Mouse (Mus musculus): ENCODE data around the gene Pnrc2.

Pnrc2 gene

DNA sequence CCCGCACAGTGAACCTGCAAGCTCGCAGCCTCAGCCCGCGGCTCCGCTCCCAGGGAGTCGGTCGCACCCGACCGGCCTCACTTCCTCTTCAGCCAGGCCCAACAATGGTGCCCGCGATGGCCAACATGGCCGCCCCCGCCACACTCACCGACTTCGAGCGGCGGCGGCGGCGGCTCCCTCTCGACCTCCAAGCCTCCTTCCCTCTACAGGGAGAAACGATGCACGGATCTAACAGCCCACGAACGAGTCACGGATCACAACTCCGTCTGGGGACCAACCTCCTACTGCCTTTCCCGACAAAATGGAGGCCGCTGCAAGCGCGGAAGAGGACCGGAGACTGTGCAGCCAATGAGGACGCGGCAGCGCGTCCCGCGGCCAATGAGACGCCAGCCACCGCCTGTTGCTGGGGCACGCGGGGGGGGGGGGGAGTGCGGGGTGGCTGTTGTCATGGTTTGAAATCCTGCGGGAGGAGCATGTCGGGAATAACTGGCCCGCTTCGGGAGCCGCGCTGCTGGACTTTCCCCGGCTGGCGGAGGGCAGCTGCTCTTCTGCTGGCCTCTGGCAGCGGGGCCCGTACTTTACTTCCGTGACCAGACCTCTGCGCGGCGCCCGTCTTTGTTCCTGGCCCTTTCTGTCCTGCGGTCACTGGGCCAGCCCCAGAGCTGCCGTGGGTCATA lies at the start of gene Pnrc2:
Gene Pnrc2, minus strand, starts transcription at position 325 of the 677 bp plus-strand sequence.
- DNase-seq (ENCODE audit: low spot score): peak; percentile 79

DNA sequence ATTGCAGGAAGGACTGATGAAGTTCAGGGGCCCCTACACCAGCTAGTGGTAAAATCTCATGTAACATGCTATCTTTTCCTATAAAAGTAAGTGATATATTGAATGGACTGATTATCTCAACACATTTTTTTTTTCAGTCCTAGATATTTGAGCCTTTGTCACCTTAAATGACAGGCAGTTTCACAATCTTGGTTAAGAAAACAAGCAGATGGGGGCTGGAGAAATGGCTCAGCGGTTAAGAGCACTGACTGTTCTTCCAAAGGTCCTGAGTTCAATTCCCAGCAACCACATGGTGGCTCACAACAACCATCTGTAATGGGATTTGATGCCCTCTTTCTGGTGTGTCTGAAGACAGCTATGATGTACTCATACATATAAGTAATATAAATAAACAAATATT lies 48.5 kb upstream of the Pnrc2 start:
- DNase-seq (ENCODE audit: low spot score): no peak

DNA sequence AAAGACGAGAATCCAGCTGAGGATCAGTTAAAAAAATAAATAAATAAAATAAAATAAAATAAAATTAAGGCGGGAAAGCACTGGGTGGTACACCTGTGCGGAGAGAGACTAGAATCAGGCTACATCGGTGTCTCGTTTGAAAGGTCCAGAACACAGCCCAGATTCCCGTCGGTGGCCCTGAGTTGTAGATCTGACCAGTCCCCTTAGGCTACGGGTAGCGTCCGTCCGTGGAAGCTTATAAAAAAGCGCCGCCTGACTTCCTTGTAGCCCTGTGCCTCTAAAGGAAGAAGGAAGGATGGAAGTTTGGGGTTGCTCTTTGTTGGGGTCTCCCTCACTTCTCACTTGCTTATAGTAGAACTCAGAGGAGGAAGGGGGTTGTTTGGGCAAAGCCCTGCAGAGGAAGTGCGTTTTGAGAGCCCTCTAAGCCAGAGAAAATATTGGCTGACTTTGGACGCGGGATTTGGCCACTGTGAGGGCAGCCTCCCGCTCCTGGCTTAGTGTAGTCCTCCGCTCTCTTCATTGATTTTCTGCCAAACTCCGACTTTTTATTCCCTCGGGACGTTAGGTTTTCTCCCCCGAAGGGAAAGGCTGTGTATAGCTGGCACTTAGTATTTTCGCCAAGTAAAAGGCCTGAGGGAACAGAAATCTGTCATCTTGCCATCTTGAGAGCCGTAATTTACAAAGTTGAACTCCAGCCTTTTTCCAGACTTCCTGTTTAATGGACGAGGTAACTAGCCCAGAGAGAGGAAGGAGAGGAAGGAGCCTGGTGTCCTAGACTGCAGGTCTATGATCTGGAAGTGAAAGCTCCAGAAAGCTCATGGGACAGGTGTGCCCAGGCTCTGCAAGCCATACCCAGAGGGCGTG lies 47.8 kb upstream of the Pnrc2 start:
- peak; percentile 25 for DNase-seq (ENCODE audit: low spot score)

DNA sequence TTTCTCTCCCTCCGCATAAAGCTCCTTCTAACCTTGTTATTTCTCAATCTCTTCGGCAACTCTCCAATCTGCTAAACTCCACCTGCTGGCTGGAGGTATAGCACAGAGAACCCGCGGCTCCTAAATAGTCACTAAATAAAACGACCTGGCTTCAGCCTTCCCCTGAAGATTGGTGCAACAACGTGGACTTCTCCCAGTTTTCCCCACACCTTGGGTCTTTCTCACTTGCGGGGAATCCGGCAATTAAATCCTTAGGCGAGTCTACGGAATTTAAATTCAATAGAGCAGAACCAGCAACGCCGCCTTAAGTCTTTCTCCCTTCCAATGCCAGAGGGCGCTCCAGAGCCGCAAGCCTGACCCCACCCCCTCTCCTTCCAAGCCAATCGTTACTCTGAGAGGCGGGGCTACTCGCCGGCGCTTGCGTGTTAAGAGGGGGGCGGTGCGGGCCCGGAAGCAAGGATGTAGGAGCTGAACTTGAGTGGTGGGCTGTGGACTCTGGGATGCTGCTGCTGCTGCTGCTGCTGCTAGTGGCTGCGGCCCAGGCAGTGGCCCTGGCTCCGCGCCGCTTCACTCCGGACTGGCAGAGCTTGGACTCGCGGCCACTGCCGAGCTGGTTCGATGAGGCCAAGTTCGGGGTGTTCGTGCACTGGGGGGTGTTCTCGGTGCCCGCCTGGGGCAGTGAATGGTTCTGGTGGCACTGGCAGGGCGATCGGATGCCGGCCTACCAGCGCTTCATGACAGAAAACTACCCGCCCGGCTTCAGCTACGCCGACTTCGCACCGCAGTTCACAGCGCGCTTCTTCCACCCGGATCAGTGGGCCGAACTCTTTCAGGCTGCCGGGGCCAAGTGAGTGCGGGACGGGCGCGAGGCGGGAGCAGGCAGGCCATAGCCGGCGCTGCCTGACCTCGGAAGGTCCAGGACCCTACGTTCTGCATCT lies 46.9 kb upstream of the Pnrc2 start, which contains the start of gene Fuca1:
Gene Fuca1, plus strand, starts transcription at position 432 of the 938 bp plus-strand sequence.
- peak; percentile 95 for DNase-seq (ENCODE audit: low spot score)

DNA sequence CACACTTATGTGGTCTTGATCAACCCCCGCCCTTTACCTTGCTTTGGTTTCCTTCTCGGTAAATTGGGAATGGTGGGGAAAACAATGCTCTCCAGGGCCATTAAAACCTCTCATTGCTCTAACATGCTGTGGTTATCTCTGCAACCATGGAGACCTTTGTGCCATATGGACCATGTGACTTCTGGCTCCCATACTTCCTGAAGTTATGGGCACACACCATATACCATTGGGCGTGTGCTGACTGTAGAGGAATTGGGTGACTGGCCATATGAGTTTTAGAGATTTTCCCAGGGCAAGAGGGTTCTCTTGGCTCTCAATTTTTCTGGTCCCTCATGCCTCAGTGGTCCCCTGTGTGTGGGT lies 45.6 kb upstream of the Pnrc2 start:
- no peak for DNase-seq (ENCODE audit: low spot score)

DNA sequence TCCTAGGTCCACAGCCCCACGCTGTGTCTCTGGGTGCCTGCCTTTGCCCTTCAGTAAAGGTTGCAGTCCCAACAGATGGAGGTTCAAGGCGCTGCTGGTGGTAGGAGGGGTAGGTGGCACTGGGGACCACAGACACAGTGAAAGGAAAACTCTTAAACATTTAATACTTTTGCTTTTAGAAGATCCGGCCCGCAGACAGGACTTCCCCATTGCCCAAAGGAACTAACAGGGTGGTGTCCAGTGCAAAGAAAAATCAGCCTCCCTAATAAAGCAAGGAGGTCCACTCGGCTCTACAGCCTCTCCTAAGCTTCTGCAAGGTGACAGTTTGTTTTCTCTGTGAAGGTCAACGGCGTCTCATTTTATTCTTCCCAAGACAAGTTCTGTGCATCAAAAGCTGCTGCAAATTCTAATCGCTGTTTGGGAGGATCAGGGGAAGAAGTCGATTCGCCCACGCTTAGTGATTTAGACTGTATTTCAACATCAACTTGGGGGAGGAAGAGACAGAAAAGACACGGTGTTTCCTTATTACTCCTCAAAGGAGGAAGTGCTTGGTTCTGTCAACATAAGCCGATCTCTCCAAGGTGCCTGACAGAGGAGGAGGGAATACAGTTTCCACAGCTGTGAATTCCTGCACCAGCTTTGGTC lies 45.1 kb upstream of the Pnrc2 start:
- DNase-seq (ENCODE audit: low spot score): no peak

DNA sequence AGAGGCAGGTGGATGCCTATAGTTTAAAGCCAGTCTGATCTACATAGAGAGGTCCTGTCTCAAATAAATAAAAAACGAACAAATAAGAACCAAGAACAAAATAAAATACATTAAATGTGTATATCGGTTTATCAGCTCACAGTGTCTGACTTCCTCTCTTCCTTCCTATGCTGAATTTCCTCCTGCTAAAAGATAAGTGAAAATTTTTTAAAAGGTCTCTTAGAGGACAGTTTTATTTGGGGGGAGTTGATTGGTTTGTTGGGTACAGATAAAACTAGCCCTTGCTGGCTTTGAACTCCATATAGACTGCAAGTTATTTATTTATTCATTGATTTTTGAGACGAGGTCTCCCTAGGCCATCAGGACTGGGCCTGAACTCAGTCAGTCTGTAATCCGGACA lies 39.8 kb upstream of the Pnrc2 start:
- DNase-seq (ENCODE audit: low spot score): no peak

DNA sequence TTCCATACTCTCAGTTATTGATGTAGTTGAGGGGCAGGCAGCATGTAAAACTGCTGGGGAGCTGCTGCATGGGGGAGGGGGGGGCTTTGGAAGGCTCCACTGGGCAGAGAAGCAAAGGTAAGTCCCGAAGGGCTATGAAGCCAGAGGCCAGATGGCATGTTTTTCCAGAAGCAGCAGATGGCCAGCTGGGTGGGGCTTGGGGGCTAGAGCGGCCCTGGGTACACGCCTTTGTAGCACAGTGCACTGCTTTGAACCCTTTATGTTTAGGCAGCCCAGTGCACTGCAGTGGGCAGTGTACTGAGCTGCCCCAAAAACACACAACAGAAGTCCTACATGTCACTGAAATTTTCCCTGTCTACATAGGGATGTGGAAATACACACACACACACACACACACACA lies 39.2 kb upstream of the Pnrc2 start:
- DNase-seq (ENCODE audit: low spot score): no peak

DNA sequence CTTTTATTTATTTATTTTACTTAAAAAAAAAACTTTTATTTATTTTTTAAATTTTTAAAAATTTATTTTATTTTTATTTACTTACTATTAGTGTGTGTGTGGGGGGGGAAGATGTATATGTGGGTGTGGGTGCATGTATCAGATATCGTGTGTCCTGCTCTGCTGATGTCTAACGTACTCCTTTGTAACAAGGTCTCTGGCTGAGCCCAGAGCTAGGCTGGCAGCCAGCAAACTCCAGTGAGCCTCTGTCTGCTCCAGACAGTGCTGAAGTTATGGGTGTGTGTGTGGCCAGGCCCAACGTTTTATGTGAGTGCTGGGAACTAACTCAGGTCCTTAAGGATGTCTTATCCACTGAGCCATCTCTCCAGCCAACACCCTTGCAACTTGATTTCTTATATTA lies 38.5 kb upstream of the Pnrc2 start:
- DNase-seq (ENCODE audit: low spot score): no peak

DNA sequence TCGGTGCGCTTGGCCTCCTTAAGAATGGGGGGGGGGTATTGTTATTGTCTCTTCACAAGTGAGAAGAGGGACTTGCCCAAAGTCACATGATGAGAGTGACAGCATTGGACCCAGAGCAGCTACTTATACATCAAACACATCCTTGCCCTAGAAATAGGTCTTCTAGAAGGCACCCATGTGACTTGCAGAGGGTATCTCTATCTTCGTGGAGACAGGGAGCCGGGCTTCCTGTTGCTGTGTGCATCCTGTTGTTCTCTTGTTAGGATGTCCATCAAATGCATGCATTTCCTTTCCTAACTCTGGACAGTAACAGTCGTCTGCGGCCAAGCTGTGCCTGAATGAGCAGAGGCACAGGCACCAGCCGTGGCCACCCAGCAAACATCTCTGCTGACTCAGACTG lies 37.9 kb upstream of the Pnrc2 start:
- DNase-seq (ENCODE audit: low spot score): no peak

DNA sequence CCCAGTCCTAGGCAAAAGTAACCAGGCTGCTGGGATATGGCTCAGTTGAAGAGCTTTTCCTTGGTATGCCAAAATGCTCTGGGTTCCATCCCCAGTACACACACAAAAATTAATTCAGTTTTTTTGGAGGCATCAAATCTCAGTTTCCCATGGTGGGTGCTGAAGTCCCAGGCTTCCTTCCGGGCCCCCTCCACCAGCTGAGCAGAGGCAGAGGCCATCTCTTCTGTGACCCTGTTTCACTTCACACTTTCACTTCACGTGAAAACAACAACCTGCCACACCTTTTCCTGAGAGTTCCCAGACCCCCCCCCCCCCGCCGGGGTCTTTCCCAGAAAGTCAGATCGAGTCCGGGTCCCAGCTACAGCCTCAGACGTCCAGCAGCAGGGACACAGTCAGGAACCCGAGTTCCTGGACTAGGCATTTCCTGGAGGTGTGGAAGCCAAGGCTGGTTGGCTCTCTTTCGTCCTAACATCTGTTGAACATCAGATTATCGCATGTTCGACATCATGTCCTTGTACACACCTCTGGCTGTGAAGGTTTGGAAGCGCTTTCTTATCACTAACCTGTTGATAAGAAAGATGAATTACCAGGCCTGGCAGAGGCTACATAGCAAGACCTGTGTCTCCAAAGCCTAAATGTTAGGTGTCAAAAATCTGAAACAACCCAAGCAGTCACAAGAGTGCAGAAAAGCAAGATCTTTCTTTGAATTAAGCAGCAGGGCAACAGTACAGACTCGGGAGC lies 35.8 kb upstream of the Pnrc2 start:
- DNase-seq (ENCODE audit: low spot score): no peak

DNA sequence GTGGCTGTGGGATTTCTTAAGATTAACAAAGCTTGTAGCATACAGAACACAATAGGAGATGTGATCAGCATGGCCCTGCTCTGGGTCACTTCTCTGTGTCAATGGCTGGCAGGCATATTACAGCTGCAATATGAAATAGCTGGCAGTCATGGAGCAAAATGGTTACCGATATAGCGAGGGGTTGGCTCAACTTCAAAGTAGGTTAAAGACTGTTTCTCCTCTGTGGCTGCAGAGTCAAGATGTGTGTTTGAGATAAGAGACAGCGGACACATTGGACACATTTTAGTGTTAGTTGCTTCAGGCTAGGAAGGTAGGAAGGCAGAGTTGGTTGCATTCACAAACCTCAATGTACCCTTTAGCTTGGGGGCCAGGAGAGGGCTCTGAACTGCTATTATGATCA lies 33.0 kb upstream of the Pnrc2 start:
- DNase-seq (ENCODE audit: low spot score): no peak

DNA sequence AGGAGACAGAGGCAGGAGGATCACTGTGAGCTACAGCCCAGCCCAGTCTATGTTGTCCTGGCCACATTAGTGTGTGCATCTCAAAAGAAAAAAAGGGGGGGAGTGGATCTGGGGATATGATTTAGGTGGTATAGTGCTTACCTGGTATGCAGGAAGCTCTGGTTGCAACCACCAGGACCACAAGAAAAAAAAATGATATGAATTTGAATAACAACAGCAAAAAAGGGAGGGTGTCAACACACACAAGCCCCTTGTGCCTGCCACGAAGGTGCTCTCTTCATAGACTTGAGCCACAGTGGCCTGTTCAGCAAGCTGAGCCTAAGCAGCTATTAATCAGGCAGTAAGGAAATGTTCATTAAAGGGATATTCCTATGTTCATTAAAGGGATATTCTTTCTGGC lies 31.2 kb upstream of the Pnrc2 start:
- DNase-seq (ENCODE audit: low spot score): no peak

DNA sequence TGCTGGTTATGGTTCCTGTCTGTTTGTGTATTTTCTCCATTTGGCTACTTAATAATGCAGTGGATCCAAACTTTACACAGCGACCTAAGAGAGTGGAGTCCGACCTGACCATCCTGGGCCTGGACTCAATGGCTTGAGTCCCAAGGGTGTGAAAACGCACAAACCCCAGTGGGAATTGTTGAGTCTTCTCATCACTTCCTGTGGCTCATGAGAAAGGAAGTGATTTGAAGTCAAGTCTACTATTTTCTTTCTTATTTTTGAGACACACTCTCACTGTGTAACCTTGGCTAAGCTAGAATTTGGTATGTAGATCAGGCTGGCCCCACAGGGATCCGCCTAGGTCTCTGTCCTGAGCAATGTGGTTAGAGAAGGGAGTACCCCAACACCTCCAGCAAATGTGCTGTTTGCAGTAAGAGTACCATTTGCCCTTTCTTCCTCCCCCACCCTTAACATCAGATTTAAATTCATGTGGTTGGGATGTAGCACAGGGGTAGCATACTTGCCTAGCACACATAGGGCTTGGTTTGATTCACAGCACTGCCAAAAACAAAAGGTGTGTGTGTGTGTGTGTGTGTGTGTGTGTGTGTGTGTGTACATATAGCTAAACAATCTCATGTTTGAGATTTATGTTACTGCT lies 29.1 kb upstream of the Pnrc2 start:
- DNase-seq (ENCODE audit: low spot score): no peak

DNA sequence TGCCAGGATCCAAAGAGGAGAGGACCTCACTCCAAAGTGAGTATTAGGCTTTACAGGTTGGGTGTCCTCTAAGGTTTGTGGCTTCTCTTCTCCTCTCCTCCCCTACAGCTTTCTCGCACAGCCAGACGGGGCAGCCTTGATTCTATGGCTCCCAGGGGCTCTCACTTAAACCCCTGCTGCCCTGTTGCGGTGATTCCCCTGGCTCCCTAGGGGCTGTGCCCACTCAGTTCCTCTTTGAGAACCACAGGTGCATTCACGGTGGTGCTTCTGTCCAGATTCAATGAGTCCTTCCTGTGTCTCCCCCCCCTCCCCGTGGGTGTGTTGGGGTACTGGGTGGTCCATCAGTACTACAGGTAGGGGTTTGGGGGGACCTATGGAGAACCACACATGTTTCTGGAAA lies 26.4 kb upstream of the Pnrc2 start:
- DNase-seq (ENCODE audit: low spot score): no peak

DNA sequence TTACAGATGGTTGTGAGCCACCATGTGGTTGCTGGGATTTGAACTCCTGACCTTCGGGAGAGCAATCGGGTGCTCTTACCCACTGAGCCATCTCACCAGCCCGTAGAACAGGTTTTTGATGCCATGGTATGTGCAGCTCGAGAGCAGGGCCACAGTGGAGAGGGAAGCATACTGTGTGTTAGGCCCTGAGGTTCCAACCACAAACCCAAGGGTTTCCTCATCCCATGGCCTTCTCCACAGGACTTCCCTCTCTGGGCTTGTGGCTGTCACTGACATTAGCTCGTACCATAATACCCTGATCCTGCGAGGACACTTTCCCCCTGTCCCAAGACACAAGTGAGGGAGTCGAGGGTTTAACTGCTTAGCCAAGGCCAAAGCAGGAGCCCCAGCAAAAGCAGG lies 25.4 kb upstream of the Pnrc2 start:
- DNase-seq (ENCODE audit: low spot score): no peak

DNA sequence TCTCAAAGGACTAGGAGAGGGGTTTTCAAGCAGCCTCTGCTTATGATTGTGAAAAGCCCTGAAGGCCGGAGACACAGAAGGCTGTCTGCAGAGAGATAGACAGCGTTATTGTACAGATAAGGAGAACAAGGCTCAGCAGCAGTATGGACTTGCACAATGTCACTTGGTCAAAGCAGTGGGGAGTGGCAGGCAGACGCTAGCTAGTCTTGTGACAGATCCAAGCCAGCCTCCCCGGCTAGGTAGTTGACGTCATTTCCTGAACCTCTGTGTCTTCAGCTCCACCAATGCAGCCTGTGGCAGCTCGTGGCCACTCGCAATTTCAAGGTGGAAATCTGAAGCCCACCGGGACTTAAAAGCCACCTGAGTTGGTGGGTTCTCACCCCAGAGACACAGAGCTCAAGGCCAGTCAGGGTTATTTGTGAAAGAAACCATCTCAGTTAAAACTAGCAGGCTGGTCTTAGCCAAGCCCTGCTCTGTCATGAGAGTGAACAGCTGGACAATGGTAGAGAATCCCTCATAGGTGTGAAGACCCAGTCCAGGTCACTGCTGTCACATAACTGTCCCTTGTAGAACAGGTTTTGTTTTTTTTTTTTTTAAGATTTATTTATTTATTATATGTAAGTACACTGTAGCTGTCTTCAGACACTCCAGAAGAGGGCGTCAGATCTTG lies 24.9 kb upstream of the Pnrc2 start:
- DNase-seq (ENCODE audit: low spot score): no peak

DNA sequence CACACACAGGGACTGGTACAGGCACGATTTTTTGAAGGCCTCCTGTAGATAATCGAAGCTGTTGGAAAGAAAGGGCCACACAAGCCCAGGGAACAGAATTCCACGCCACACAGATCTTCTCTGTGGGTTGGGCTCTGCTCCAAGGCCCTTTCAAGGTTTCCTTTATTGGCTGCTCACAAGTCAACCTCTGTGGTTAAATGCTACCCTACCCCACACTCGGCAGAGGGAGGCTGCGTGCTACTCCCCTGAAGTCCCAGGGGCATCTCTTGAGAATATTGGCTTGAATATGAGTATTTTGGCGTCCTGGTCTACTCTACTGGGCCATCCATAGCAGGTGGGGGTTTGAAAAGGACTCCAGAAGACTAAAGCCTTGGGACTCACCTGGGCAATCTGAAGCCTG lies 22.5 kb upstream of the Pnrc2 start:
- no peak for DNase-seq (ENCODE audit: low spot score)

DNA sequence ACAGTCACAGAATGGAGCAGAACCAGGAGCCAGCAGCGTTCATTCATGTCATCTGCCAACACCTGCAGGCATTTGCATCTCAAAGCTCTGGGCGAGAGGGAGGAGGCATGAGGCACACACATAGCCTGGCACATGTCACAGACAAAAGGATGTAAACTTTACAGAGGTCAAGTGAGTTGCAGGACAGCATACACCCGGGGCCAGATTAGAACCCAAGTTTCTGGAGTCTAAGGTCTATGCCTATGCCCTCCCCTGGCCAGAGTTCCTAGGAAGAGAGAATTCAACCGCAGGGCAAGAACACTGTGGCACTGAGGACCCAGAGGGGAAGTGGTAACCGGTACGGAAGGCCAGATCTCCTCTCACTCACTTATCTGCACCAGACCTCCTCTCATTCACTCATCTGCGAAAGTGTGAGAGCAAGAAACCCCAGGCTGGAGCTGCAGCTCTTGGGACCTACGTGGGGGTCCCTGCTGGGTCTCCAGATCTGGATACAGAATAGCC lies 21.5 kb upstream of the Pnrc2 start, which contains the start of gene Cnr2:
Gene Cnr2, plus strand, starts transcription at position 324 of the 501 bp plus-strand sequence.
- no peak for DNase-seq (ENCODE audit: low spot score)

DNA sequence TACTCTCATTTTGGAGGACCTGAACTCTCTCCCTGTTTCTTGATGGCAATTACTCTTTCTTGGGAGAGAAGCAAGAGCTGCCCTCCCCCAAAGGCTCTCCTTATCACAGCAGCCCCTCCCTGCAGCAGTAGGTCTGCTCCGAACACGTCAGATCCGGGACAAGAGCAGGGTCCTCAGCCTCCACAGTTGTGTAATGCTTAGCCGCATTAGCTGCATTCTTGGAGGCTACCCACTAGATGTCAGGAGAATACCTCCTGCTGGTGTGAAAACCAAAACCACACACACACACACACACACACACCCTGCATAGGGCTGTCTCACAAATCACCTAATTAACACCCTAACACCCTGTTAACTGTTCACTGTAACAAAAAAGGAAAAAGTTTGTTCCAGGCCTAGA lies 19.2 kb upstream of the Pnrc2 start:
- DNase-seq (ENCODE audit: low spot score): no peak

All from ovary, postnatal 14 days (tissue).